Mouse (Mus musculus) C2C12 (cell line): ENCODE measurements around the gene Best3. TPM values are rescaled to one million over a fixed set of nuclear protein-coding genes. Genes with fewer than 3 reads are reported as not detected.

ENCODE experiments used
- H3K27me3 ChIP-seq: one replicate; pipeline ENCODE4 v1.6.1; 2011; ENCODE audit not compliant: control insufficient read depth, insufficient read depth, insufficient read length
- H3K36me3 ChIP-seq: one replicate; pipeline ENCODE4 v1.6.1; 2011; ENCODE audit not compliant: control insufficient read depth, insufficient read depth
- H3K4me3 ChIP-seq: one replicate; pipeline ENCODE4 v1.5.1; 2011; ENCODE audit warnings: mild to moderate bottlenecking, control low read depth; ENCODE audit not compliant: poor library complexity, insufficient read depth, severe bottlenecking
- H3K79me2 ChIP-seq: one replicate; pipeline ENCODE4 v1.6.1; 2011; ENCODE audit not compliant: control insufficient read depth, insufficient read depth
- H3K79me3 ChIP-seq: one replicate; pipeline ENCODE4 v1.6.1; 2011; ENCODE audit warnings: low read depth, control low read depth
- H3ac ChIP-seq: one replicate; pipeline ENCODE3; 2011; ENCODE audit warnings: low read depth; ENCODE audit not compliant: control insufficient read depth, insufficient read length
- CEBPB ChIP-seq: IDR thresholded peaks from one replicate; pipeline ENCODE4 v1.6.1; 2011; ENCODE audit warnings: low read depth, mild to moderate bottlenecking, control low read depth, moderate library complexity
- CTCF ChIP-seq: IDR thresholded peaks from one replicate; pipeline ENCODE4 v1.5.1; 2011; ENCODE audit not compliant: control insufficient read depth, insufficient read depth, insufficient read length
- FOSL1 ChIP-seq: IDR thresholded peaks from one replicate; pipeline ENCODE4 v1.8.0; 2011; ENCODE audit warnings: mild to moderate bottlenecking, low read length; ENCODE audit not compliant: poor library complexity, insufficient read depth, severe bottlenecking
- MAX ChIP-seq: IDR thresholded peaks from one replicate; pipeline ENCODE4 v1.6.1; 2011; ENCODE audit warnings: mild to moderate bottlenecking, control low read depth
- MYOD1 ChIP-seq: IDR thresholded peaks from one replicate; pipeline ENCODE4 v1.6.1; 2011; ENCODE audit warnings: low read depth; ENCODE audit not compliant: control insufficient read depth, insufficient read length
- MYOG ChIP-seq: IDR thresholded peaks from one replicate; pipeline ENCODE4 v1.6.1; 2011; ENCODE audit not compliant: control insufficient read depth, insufficient read length; ENCODE audit errors: extremely low read depth
- USF1 ChIP-seq: IDR thresholded peaks from one replicate; pipeline ENCODE4 v1.6.1; 2011; ENCODE audit warnings: low read depth, mild to moderate bottlenecking, control low read depth, moderate library complexity
- long read RNA-seq, 2 experiments: library from polyadenylated mRNA; unstranded; transcript quantifications; one replicate each; pipeline ENCODE4 v2.0.0; 2019 to 2020
- polyA plus RNA-seq: library from polyadenylated mRNA; unstranded; fragments of >200 nt; fragmentation: generic; extraction: Trizol; gene quantifications from one replicate; pipeline ENCODE4 v1.2.1, GENCODE M21; 2012; ENCODE audit warnings: missing spikeins

Gene Best3
- 0.09 TPM for polyA plus RNA-seq
- long read RNA-seq, experiment 1, partial matches to known transcripts: 0 of 1 reads
- long read RNA-seq, experiment 1, other reads (novel, unspliced or antisense): 1 of 1 reads
- long read RNA-seq, experiment 2: 0 reads

DNA sequence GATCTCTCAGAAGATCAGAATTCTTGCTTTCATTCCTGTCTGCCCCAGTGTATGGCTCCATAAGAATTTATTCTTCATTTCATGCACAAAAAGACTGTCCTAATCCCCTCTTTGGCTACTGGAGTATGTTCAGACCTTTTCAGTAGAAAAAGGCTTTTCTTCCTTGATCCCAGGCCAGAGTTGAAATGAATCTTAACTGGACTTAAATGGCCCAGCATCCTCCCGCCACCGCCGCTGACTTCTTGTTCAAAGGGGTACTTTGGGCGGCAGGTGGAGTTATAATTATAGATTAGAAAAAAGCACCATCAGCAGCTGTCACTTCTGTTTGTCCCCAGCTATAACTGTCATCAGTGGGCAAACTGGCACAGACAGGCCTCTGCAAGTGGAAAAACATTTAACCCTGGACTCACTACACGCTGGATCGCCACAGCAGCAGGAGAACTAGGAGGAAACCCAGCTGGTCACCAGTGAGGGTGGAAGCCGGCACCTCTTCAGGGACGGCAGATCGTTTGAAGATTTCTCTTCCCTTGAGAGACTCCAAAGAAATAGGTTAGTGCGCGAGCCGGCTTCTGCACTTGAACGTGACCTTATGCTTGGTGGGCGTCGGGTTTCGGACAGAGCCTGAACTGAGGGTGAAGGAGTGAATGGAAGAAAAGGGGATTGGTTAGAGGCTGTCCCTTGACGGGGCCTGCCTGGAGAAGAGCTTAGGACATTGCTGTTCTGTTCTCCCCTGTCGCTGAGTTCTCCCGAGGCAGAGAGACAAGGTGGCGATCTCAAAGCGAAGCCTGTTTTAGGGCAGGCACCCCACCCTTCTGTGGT lies at the start of gene Best3:
Gene Best3 (plus strand): TSS at position 51 of the 819 bp plus-strand sequence.
- Histone ChIP-seq H3K79me3 (no peaks in the 10 kb centered on the region), H3K36me3 (no peaks in the 10 kb centered on the region), H3K4me3 (no peak within 1 kb of the TSS), H3K79me2 (no peaks in the 10 kb centered on the region), H3K27me3 (no peaks in the 10 kb centered on the region), H3ac (no peak within 1 kb of the TSS)
- TF ChIP-seq CEBPB (no peak), MAX (no peak), MYOD1 (no peak), USF1 (no peak), FOSL1 (no peak), CTCF (no peak), MYOG (no peak)

DNA sequence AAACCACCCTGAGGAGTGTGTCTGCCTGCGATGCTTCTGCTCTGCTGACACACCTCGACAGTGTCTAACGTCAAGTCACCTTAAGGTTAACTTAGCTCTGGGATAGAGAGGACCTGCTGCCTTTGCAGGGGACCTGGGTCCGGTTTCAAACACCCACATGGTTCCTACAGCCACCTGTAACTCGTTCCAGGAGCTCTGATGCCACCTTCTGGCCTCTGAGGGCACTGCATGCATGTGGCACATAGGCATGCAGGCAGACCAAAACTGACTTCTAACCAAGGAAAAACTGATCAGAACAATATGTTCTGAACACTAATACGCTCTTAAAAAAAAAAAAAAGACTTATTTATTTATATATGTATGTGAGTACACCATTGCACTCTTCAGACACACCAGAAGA lies 43.1 kb upstream of the Best3 start:
- H3ac ChIP-seq: no peak overlapping the region
- no peak overlapping the region for H3K4me3 ChIP-seq
- TF ChIP-seq MAX (no peak), USF1 (no peak), MYOG (no peak), MYOD1 (no peak), CEBPB (no peak), FOSL1 (no peak), CTCF (no peak)
- H3K27me3 ChIP-seq: no peaks in the 10 kb centered on the region
- peaks cover 36% of the 10 kb centered on the region for H3K79me3 ChIP-seq
- peaks cover 22% of the 10 kb centered on the region for H3K36me3 ChIP-seq
- H3K79me2 ChIP-seq: peaks cover 77% of the 10 kb centered on the region

- TF ChIP-seq MYOD1: no peak
- peak; percentile 8 for TF ChIP-seq USF1
- Histone ChIP-seq H3K79me3 (peaks cover 39% of the 10 kb centered on the region), H3K4me3 (no peak overlapping the region), H3K27me3 (no peaks in the 10 kb centered on the region), H3ac (no peak overlapping the region), H3K79me2 (peaks cover 88% of the 10 kb centered on the region), H3K36me3 (peaks cover 11% of the 10 kb centered on the region)
Measured at GRCm38 (mm10) chr10:116944144-116944543, 42.0 kb upstream of the Best3 start.

GRCm38 (mm10) chr10:116944940-116945339 lies 41.2 kb upstream of the Best3 start:
- no peak overlapping the region for H3ac ChIP-seq
- TF ChIP-seq MAX (no peak), CEBPB (no peak), FOSL1 (no peak), MYOD1 (no peak), MYOG (no peak), USF1 (no peak), CTCF (no peak)
- H3K4me3 ChIP-seq: no peak overlapping the region
- H3K27me3 ChIP-seq: no peaks in the 10 kb centered on the region
- peaks cover 9% of the 10 kb centered on the region for H3K36me3 ChIP-seq
- peaks cover 93% of the 10 kb centered on the region for H3K79me2 ChIP-seq
- peaks cover 42% of the 10 kb centered on the region for H3K79me3 ChIP-seq

- no peaks in the 10 kb centered on the region for H3K27me3 ChIP-seq
- H3K4me3 ChIP-seq: no peak overlapping the region
- TF ChIP-seq MYOD1 (no peak), MAX (no peak), USF1 (no peak), MYOG (no peak), CTCF (no peak), CEBPB (no peak), FOSL1 (no peak)
- H3K36me3 ChIP-seq: no peaks in the 10 kb centered on the region
- peaks cover 65% of the 10 kb centered on the region for H3K79me2 ChIP-seq
- H3K79me3 ChIP-seq: peaks cover 21% of the 10 kb centered on the region
- no peak overlapping the region for H3ac ChIP-seq
Measured at GRCm38 (mm10) chr10:116948414-116948813, 37.7 kb upstream of the Best3 start.
